Mouse (Mus musculus) midbrain, embryonic 13.5 days (tissue): ENCODE measurements around the gene Tmod2. TPM values are rescaled to one million over a fixed set of nuclear protein-coding genes. Genes with fewer than 3 reads are reported as not detected.

Source experiments
- ATAC-seq: fragments of 200-750 bp; cut with Nextera tagmentation; 2 replicates; pipeline ENCODE4 v1.8.0; 2017; ENCODE audit warnings: mild to moderate bottlenecking, moderate TSS enrichment, moderate library complexity
- H3K27ac ChIP-seq: fragments of 300-500 bp; sonication (generic); 2 replicates; pipeline ENCODE4 v1.5.1; 2015; ENCODE audit warnings: inconsistent platforms, mild to moderate bottlenecking, moderate library complexity
- H3K27me3 ChIP-seq: fragments of 300-500 bp; sonication (generic); 2 replicates; pipeline ENCODE4 v1.6.1; 2015; ENCODE audit warnings: mild to moderate bottlenecking, inconsistent platforms
- H3K36me3 ChIP-seq: fragments of 300-500 bp; sonication (generic); 2 replicates; pipeline ENCODE4 v1.6.1; 2015; ENCODE audit warnings: mild to moderate bottlenecking, inconsistent platforms
- H3K4me1 ChIP-seq: fragments of 300-500 bp; sonication (generic); replicated peaks from 2 replicates; pipeline ENCODE4 v1.6.1; 2015; ENCODE audit warnings: inconsistent platforms
- H3K4me2 ChIP-seq: fragments of 300-500 bp; sonication (generic); replicated peaks from 2 replicates; pipeline ENCODE4 v1.6.1; 2015; ENCODE audit warnings: moderate library complexity, mild to moderate bottlenecking, inconsistent platforms
- H3K4me3 ChIP-seq: fragments of 300-500 bp; sonication (generic); replicated peaks from 2 replicates; pipeline ENCODE4 v1.5.1; 2015; ENCODE audit warnings: mild to moderate bottlenecking, inconsistent platforms
- H3K9ac ChIP-seq: fragments of 300-500 bp; sonication (generic); replicated peaks from 2 replicates; pipeline ENCODE4 v1.6.1; 2015; ENCODE audit warnings: mild to moderate bottlenecking, inconsistent platforms
- H3K9me3 ChIP-seq: fragments of 300-500 bp; sonication (generic); 2 replicates; pipeline ENCODE4 v1.6.1; 2016; ENCODE audit warnings: mild to moderate bottlenecking, inconsistent platforms
- WGBS: fragments of 180-500 bp; shearing (Covaris S2); methylation state at CpG from one replicate; pipeline ENCODE4 v1.1.7; 2015; 5-methylcytosine and 5-hydroxymethylcytosine counted together
- polyA plus RNA-seq: library from polyadenylated mRNA; unstranded; fragments of >200 nt; fragmentation: Nextera tagmentation; extraction: Ambion mirVana; gene quantifications from 2 replicates; pipeline ENCODE4 v1.2.1, GENCODE M21; 2015

Tmod2 gene
- polyA plus RNA-seq, 1 experiment from 2014 or later = 190 TPM

DNA sequence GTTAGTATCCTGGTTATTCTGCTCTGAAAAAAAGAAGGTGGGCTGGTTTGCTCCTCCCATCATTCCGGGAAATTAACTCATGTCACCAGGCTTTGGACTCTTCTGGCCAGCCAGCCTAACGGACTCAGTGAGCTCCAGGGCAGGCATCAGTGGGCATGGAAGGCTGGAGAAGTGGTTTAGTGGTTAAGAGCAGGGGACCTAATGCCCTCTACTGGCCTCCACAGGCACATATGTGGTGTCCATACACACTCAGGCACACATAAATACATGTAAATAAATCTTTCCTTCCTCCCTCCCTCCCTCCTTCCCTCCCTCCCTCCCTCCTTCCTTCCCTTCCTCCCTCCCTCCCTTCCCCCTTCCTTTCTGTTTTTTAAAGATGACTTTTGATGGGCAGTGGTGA is 47.9 kb downstream of the Tmod2 start:
- H3K9ac ChIP-seq = no peak overlapping the region
- peaks cover 7% of the 10 kb centered on the region for H3K4me1 ChIP-seq
- no peaks in the 10 kb centered on the region for H3K27me3 ChIP-seq
- H3K4me3 ChIP-seq = no peak overlapping the region
- no peak overlapping the region for H3K27ac ChIP-seq
- no peak overlapping the region for H3K4me2 ChIP-seq
- 57% methylated on average over 2 of the region's 2 CpGs for WGBS
- no peaks in the 10 kb centered on the region for H3K36me3 ChIP-seq
- no peaks in the 10 kb centered on the region for H3K9me3 ChIP-seq
- ATAC-seq = no peak

DNA sequence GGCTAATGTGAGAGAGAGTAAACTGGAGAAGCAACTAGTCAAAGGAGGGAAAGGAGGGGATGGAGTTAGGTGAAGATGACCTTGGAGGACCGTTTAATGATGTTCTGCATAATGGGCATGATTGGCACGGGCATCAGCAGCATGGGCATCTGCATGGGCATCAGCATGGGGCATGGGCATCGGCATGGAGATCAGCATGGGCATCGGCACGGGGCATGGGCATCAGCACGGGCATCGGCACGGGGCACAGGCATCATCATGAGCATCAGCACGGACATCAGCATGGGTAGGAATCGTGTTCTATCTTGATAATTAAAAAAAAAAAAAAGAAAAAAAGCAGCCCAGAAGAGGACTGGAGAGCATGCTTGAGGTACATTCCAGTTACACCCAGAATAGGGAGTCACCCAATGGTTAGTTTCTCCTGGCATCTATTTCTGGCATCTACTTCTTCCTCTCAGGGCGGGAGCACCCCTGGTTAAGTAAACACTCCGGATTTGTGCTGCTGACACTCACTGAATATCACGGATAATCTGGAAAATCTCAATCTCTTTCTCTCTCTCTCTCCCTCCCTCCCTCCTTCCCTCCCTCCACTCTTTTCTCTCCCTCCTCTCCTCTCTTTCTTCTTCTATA is 50.0 kb downstream of the Tmod2 start:
- H3K27me3 ChIP-seq = no peaks in the 10 kb centered on the region
- no peaks in the 10 kb centered on the region for H3K9me3 ChIP-seq
- no peak overlapping the region for H3K4me2 ChIP-seq
- no peaks in the 10 kb centered on the region for H3K36me3 ChIP-seq
- H3K9ac ChIP-seq = no peak overlapping the region
- no peak overlapping the region for H3K4me3 ChIP-seq
- H3K4me1 ChIP-seq = peaks cover 18% of the 10 kb centered on the region
- no peak for ATAC-seq
- WGBS = 86% methylated on average over 13 of the region's 13 CpGs
- H3K27ac ChIP-seq = no peak overlapping the region

DNA sequence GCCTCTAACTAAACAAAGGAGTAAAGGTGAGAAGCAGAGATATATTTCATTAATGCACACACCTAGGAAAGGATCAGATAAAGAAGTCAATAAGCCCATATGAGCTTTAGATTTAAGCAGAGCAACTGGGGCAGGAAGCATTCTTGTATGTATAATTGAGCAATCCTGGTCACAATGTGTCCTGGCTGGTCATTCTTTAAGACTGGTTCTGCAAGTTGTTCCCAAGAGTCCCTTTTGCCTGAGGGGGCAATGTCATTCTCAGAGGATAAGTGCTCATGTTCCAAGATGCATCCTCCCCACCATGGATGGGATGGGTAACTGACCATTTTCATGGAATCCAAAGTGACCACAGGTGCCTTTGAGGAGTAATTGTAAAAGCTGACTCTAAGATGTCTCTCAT is 50.8 kb downstream of the Tmod2 start:
- no peaks in the 10 kb centered on the region for H3K36me3 ChIP-seq
- H3K4me1 ChIP-seq = peaks cover 18% of the 10 kb centered on the region
- H3K9ac ChIP-seq = no peak overlapping the region
- no peaks in the 10 kb centered on the region for H3K27me3 ChIP-seq
- no peaks in the 10 kb centered on the region for H3K9me3 ChIP-seq
- no peak overlapping the region for H3K27ac ChIP-seq
- peak overlapping the region; percentile 88; the same call in 1 of the 2 replicates for H3K4me2 ChIP-seq
- no peak for ATAC-seq
- no peak overlapping the region for H3K4me3 ChIP-seq

DNA sequence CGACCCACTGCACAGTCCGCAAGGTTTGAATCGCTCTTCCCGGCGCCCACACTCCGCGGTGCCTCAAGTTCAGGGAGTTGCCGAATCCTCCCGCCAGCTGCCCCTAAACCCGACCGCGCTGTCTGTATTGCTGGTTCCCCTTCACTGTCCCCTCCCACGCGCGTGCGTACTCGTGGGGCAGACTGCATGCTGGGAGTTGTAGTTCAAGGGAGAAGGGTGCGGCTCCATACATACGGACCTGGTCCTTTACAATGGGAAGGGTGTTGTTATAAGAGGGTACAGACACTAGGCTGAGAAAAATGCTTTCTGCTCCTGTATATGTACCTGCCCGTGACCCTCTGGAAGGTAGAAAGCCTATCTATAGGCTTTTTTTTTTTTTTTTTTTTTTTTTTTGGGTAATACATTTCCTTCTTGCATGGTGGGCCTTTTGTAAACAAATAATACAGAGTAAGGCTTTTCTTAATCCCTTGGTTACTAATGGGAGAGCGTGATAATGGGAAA is 51.6 kb downstream of the Tmod2 start, which contains the start of gene Tmod3:
Gene Tmod3, minus strand, starts transcription at position 146 of the 501 bp plus-strand sequence.
- Histone ChIP-seq H3K27ac (peak within 1 kb of the TSS; percentile 76), H3K4me1 (peaks cover 18% of the 10 kb centered on the region), H3K4me3 (peak within 1 kb of the TSS; percentile 93), H3K9me3 (no peaks in the 10 kb centered on the region), H3K27me3 (no peaks in the 10 kb centered on the region), H3K9ac (peak within 1 kb of the TSS; percentile 88), H3K36me3 (no peaks in the 10 kb centered on the region), H3K4me2 (peak within 1 kb of the TSS; percentile 88)
- 3% methylated on average over 21 of the region's 21 CpGs for WGBS
- peak; percentile 98 for ATAC-seq

DNA sequence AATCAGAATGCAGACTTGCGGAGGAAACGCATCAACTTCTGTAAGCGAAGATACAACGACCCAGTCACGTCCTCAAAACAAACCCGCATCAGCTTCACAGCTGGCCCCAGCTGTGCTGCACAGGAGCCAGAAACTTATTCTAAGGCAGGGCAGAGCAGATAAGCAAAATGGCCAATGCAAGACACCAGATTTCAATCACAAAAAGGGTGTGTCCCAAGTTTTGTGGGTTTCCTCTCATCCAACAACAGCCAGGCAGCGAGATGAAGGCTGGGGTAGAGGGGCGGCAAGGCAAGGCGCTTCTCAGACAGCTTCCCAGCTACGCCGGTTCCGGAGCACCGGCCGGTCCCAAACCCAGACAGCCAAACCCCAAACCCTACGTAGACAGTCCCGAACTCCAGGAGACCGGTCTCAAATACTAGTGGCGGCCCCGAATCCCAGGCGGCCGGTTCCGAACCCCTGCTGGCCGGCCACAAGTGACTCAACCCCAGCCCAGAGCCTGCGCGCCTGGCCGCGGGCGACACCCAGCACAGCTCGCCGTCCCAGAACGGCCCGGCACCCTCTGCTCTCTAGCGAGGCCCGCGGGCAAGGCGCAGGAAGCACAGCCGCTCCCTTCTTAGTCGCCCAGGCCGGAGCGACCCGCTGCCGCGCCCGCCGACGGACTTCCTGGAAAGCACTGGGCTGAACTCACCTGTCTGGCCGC is 52.2 kb downstream of the Tmod2 start:
- Histone ChIP-seq H3K9me3 (no peaks in the 10 kb centered on the region), H3K27ac (peak overlapping the region; percentile 76), H3K9ac (peak overlapping the region; percentile 88), H3K27me3 (no peaks in the 10 kb centered on the region), H3K4me2 (peak overlapping the region; percentile 88), H3K4me1 (peaks cover 18% of the 10 kb centered on the region), H3K4me3 (peak overlapping the region; percentile 93), H3K36me3 (no peaks in the 10 kb centered on the region)
- peak; percentile 93 for ATAC-seq
- under 1% methylated on average over 47 of the region's 47 CpGs for WGBS

DNA sequence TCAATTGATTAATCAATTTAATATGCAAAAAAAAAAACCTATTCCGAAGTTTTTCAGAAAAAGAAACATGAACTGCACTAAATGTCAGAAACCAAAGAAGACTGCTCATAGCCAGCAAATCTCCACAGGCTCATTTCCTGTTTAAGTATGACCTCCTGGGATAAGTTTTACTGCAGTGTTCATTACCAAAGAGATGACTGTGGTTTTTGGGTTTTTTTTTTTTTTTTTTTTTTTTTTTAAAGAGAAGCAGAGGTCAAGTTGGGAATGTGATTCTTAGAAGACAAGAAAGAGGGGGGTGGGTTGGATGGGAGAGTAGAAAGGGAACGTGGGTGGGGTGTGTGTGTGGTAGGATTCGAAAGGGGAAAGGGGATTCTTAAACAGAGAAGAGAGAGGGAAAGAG is 52.8 kb downstream of the Tmod2 start:
- H3K36me3 ChIP-seq = no peaks in the 10 kb centered on the region
- ATAC-seq = no peak

DNA sequence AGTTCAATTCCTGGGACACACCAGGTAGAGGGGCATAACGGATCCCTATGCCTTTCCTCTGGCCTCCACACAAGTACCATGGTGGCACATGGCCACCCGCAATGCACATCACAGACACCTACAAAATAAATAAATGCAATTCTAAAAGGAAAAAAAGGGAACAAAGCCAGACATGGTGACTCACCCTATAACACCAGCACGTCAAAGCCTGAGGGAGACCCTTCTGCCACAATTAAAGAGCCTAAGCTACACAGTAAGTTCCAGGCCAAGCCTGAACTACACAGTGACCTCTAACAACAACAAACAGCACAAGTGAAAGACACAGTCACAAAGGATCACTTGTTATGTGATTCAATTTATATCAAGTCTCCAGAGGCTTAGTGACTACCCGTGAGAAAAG is 57.4 kb downstream of the Tmod2 start:
- H3K36me3 ChIP-seq = no peaks in the 10 kb centered on the region
- no peak overlapping the region for H3K27ac ChIP-seq
- no peak overlapping the region for H3K9ac ChIP-seq
- H3K4me3 ChIP-seq = no peak overlapping the region
- no peak for ATAC-seq
- no peak overlapping the region for H3K4me2 ChIP-seq
- H3K27me3 ChIP-seq = no peaks in the 10 kb centered on the region
- peaks cover 17% of the 10 kb centered on the region for H3K4me1 ChIP-seq
- 76% methylated on average over 4 of the region's 4 CpGs for WGBS
- peaks cover 5% of the 10 kb centered on the region for H3K9me3 ChIP-seq

More for the DNA sequence above, 52.8 kb downstream of the Tmod2 start:
- H3K4me3 ChIP-seq = peak overlapping the region; percentile 93
- WGBS = 32% methylated on average over 3 of the region's 3 CpGs
- H3K9me3 ChIP-seq = no peaks in the 10 kb centered on the region
- no peak overlapping the region for H3K27ac ChIP-seq
- no peaks in the 10 kb centered on the region for H3K27me3 ChIP-seq
- H3K4me2 ChIP-seq = peak overlapping the region; percentile 88
- H3K4me1 ChIP-seq = peaks cover 18% of the 10 kb centered on the region
- H3K9ac ChIP-seq = peak overlapping the region; percentile 88

DNA sequence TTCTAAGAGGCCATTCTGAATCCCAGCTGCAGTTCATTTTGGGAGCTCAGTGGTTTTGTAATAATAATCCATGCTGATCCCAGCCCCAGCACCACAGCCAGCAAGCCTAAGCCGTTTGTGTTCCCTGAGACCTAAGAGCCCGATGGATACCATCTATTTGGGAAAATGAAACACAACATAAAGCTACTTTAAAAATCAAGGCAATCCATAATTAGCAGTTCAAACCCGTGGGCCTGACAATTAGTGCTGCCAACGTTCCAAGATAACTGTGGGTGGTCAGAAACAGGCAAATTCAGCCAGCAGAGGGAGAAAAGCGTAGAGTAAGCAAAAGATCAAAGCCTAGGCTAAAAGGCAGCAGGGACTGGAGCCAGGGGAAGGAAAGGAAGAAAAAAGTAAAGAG is 59.8 kb downstream of the Tmod2 start:
- H3K27ac ChIP-seq = no peak overlapping the region

DNA sequence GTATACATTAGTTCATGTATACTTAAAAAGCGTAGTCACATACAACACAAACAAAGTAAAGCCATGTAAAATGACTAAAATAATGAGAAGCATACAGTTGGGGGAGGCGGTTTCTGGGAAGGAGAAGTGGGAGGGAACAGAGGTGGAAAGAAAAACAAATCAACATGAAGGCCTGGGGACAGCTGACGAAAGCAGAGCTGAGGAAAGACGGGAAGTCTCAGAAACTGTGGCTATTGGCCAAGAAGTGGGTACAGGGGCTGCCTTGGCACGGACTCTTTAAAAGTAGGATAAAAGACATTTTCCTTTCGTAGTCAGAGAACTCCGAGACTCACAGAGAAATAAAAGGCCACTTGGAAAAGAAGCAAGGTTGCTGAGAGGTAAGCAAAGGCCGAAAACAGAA is 62.1 kb downstream of the Tmod2 start:
- no peak overlapping the region for H3K27ac ChIP-seq
- H3K36me3 ChIP-seq = no peaks in the 10 kb centered on the region
- H3K9ac ChIP-seq = no peak overlapping the region
- WGBS = 81% methylated on average over 8 of the region's 8 CpGs
- no peaks in the 10 kb centered on the region for H3K27me3 ChIP-seq
- no peak overlapping the region for H3K4me3 ChIP-seq
- H3K4me2 ChIP-seq = no peak overlapping the region
- peaks cover 5% of the 10 kb centered on the region for H3K9me3 ChIP-seq
- no peaks in the 10 kb centered on the region for H3K4me1 ChIP-seq
- ATAC-seq = no peak

More for the DNA sequence above, 59.8 kb downstream of the Tmod2 start:
- WGBS = 59% methylated on average over 5 of the region's 5 CpGs
- Histone ChIP-seq H3K27me3 (no peaks in the 10 kb centered on the region), H3K4me3 (no peak overlapping the region), H3K4me2 (no peak overlapping the region), H3K4me1 (no peaks in the 10 kb centered on the region), H3K36me3 (no peaks in the 10 kb centered on the region), H3K9me3 (peaks cover 5% of the 10 kb centered on the region), H3K9ac (no peak overlapping the region)
- ATAC-seq = no peak

DNA sequence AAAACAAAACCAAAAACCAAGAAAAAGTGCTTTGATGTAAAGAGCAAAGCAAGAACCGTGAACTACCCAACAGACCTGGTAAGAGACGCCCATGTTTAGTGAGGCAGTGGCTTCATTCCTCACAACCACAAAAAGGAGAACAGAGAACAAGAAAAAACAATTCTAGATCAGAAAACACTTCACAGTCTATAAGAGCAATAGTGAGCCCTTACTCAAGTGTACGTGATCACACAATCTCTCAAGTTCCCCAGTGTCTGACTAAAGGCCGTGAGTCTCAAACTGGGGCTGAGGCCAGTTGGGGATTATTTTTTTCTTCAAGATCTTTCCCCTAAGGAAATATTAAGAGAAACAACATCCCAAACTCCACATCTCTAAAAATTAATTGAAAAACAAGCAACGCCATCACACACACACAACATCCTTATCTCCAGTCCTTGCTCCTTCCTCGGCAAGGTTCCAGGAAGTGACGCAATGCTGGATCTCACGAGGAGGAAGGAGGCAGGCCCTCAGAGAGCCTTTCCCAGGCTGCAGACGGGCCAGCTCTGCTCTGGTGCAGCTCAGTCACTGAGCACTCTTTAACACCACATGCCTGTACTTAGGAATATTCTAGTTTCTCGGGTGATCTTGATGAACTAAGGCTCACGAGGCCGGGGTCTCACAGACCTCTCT is 64.1 kb downstream of the Tmod2 start:
- no peak overlapping the region for H3K4me3 ChIP-seq
- no peaks in the 10 kb centered on the region for H3K27me3 ChIP-seq
- ATAC-seq = no peak
- 88% methylated on average over 12 of the region's 12 CpGs for WGBS
- H3K27ac ChIP-seq = no peak overlapping the region
- no peak overlapping the region for H3K4me2 ChIP-seq
- H3K9me3 ChIP-seq = peaks cover 5% of the 10 kb centered on the region
- no peaks in the 10 kb centered on the region for H3K36me3 ChIP-seq
- H3K9ac ChIP-seq = no peak overlapping the region
- H3K4me1 ChIP-seq = peaks cover under 1% of the 10 kb centered on the region; the same call in 1 of the 2 replicates

DNA sequence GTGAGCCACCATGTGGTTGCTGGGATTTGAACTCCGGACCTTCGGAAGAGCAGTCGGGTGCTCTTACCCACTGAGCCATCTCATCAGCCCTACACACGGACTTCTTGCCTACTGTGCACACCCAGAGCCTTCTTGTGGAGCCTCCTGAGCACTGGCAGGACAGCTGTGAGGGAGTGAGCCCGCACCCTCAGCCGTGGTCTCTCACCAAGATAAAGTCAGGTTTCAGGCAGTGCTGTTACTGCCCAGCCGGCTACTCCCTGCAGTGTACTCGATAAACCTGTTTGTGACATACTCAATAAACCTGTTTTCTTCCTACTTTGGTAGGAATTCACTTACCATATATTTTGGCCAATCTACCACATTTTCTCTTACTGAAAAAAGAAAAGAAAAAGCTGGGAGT is 65.6 kb downstream of the Tmod2 start:
- H3K9ac ChIP-seq = no peak overlapping the region
- no peak for ATAC-seq
- 90% methylated on average over 8 of the region's 8 CpGs for WGBS
- H3K4me3 ChIP-seq = no peak overlapping the region
- H3K27me3 ChIP-seq = no peaks in the 10 kb centered on the region
- peaks cover 7% of the 10 kb centered on the region for H3K4me1 ChIP-seq
- H3K4me2 ChIP-seq = no peak overlapping the region
- no peak overlapping the region for H3K27ac ChIP-seq
- no peaks in the 10 kb centered on the region for H3K36me3 ChIP-seq
- H3K9me3 ChIP-seq = peaks cover 1% of the 10 kb centered on the region

DNA sequence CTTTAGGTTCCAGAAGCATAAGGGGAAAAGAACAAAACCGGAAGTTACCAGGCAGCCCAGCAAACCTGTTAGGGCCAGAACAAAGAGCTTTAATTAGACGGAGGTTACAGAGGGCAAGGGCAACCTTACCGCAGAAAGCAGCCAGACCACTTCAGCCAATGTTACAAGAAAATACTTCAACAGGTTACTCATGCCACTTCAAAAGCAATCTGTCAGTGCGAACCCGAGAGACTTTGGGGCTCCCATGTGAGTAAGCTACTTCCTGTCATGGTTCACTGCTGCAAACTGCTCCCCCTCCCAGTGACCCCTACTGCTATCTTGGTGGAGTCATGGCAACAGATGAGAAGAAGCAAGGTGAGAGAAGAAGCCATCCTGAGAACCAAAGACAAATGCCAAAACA is 69.6 kb downstream of the Tmod2 start:
- H3K9ac ChIP-seq = no peak overlapping the region
- no peaks in the 10 kb centered on the region for H3K36me3 ChIP-seq
- H3K27ac ChIP-seq = no peak overlapping the region
- H3K4me1 ChIP-seq = peaks cover 10% of the 10 kb centered on the region
- ATAC-seq = no peak
- no peak overlapping the region for H3K4me2 ChIP-seq
- no peak overlapping the region for H3K4me3 ChIP-seq
- H3K9me3 ChIP-seq = no peaks in the 10 kb centered on the region
- H3K27me3 ChIP-seq = no peaks in the 10 kb centered on the region
- 24% methylated on average over 5 of the region's 5 CpGs for WGBS
